Mouse (Mus musculus) ES-Bruce4 (cell line): Measurements from ENCODE around the gene Lrriq4.

Experiments
- CTCF ChIP-seq: IDR thresholded peaks from one replicate; pipeline ENCODE4 v1.8.1; 2011; ENCODE audit warnings: low read depth, low read length
- EP300 ChIP-seq: IDR thresholded peaks from 2 replicates; pipeline ENCODE4 v1.6.1; 2011; ENCODE audit warnings: low read depth, low read length; ENCODE audit not compliant: insufficient read depth
- POLR2A ChIP-seq: IDR thresholded peaks from one replicate; pipeline ENCODE4 v1.8.1; 2011; ENCODE audit warnings: low read length; ENCODE audit not compliant: insufficient read depth

GRCm38 (mm10) chr3:30610930-30611329 lies 33.4 kb upstream of the Lrriq4 start:
- TF ChIP-seq CTCF = no peak
- no peak for TF ChIP-seq POLR2A
- no peak for TF ChIP-seq EP300
